Mouse (Mus musculus): ENCODE data around the gene Cacng6.

Gene Cacng6

DNA sequence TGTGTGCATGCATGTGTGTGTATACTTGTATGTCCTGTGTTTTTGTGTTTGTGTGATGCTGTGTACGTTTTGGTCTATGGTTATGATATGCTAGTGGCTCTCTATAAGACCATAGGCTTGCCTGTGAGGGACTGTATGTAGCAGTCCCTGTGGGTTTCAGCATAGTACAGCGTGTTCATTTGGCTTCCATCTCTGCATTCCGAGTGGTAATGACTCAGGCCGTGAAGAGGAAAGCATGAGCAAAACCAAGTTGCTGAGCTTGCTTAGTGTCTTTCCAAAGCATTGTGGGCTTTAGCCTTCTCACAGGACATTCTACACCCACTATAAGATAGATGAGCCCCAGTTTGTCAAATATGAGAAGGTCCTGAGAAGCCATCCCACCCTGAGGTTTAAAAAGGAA is 39.3 kb downstream of the Cacng6 start:
- DNase-seq (ENCODE audit: low spot score in 2 of 2), result no peak

GRCm38 (mm10) chr7:3468614-3469013 is 44.6 kb downstream of the Cacng6 start:
- no peak for DNase-seq (ENCODE audit: low spot score in 2 of 2)

- DNase-seq (ENCODE audit: low spot score in 2 of 2), result no peak
Measured at GRCm38 (mm10) chr7:3472774-3473173, 48.8 kb downstream of the Cacng6 start.

- DNase-seq (ENCODE audit: low spot score in 2 of 2), result no peak
Measured at GRCm38 (mm10) chr7:3474291-3475080, 50.5 kb downstream of the Cacng6 start.

GRCm38 (mm10) chr7:3476728-3477127 is 52.7 kb downstream of the Cacng6 start:
- no peak for DNase-seq (ENCODE audit: low spot score in 2 of 2)

GRCm38 (mm10) chr7:3481948-3482608 is 58.1 kb downstream of the Cacng6 start:
- DNase-seq (ENCODE audit: low spot score in 2 of 2), result no peak

All from urinary bladder, postnatal 4 days (tissue).